Mouse (Mus musculus): ENCODE measurements around the gene Hist1h2ae.
"Not testable (repeated sequence)": the region's sequence is repeated elsewhere in the genome, so short reads cannot be mapped to it uniquely, and the experiment has no call there.

Hist1h2ae gene

DNA sequence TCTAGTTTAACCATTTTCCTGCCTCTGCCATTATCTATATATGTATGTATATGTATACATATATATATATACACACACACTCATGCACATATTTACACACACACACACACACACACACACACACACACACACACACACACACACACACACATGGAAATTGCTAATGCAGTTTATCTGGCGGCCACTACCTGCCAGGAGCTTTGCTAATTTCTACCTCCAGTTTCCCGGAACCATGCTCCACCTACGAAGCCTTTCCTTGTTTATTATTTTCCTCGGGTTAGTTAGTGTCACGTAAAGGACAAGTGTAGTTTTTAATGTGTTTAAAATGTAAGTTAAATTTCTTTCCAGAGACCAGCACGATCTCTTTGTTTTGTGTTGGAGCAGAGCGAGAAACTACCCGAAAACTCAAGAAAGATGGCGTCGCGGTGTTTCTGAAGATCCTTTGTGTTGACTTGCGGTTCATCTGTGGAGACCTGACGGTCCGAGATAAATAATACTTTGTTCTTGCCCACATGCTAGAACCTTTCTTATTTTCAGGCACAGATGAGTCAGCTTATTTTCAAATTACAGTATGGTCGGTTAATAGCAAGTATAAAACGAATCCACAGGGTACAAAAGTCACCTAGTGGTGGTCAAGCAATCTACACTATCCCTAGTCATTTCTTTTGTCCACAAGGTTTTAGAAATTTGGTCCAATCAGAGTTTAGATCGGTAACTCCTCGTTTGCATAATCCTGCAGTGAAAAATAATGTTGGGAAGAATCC, 8.1 kb downstream of the Hist1h2ae start:
- DNase-seq (ENCODE audit: low read depth, low spot score), result peak; percentile 85

DNA sequence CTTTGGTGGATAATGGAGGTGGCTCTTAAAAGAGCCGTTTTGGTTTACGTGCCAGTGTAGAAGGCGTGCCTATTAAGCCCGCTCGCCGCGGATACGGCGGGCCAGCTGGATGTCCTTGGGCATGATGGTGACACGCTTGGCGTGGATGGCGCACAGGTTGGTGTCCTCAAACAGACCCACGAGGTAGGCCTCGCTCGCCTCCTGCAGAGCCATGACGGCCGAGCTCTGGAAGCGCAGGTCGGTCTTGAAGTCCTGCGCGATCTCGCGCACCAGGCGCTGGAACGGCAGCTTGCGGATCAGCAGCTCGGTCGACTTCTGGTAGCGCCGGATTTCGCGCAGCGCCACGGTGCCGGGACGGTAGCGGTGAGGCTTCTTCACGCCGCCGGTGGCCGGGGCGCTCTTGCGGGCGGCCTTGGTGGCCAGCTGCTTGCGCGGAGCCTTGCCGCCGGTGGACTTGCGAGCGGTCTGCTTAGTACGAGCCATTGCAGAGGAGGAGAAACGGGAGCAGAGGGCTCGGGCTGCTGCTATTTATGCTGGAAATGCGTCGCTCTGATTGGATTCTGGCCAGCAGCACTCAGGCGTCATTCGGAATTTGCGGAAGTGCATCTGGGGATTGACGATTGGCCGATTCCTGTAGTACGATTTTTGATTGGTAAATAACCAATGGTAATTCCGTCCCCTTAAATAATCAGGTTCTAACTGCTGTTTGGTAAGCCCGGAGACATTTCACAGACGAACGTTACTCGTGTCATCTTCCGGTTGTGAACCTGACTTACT, 8.9 kb downstream of the Hist1h2ae start, which contains the start of gene Hist1h3e:
TSS of gene Hist1h3e (minus strand) at position 487 of the 777 bp plus-strand sequence.
- peak; percentile 98 for DNase-seq (ENCODE audit: low read depth, low spot score)

DNA sequence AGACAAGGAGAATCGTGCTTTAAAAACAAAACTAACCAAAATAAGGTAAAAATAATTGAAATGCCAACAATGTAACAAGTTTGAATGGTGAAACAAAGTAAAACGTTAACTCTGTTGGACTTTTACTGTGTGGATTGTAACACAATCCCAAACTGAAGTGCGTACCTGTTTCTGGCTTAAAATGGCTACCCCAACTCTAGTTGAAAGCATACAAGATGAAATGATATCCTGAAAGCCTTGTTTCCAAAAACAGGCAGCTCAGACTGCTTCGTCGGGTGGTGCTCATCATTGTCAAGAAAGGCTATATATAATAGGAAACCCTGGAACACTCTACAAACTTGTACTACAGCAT, 9.5 kb downstream of the Hist1h2ae start:
- not testable (repeated sequence) for DNase-seq (ENCODE audit: low read depth, low spot score)

GRCm38 (mm10) chr13:23560699-23561098, 10.3 kb downstream of the Hist1h2ae start:
- not testable (repeated sequence) for DNase-seq (ENCODE audit: low read depth, low spot score)

- peak; percentile 8 for DNase-seq (ENCODE audit: low read depth, low spot score)
Measured at GRCm38 (mm10) chr13:23556906-23557305, 14.1 kb downstream of the Hist1h2ae start.

DNA sequence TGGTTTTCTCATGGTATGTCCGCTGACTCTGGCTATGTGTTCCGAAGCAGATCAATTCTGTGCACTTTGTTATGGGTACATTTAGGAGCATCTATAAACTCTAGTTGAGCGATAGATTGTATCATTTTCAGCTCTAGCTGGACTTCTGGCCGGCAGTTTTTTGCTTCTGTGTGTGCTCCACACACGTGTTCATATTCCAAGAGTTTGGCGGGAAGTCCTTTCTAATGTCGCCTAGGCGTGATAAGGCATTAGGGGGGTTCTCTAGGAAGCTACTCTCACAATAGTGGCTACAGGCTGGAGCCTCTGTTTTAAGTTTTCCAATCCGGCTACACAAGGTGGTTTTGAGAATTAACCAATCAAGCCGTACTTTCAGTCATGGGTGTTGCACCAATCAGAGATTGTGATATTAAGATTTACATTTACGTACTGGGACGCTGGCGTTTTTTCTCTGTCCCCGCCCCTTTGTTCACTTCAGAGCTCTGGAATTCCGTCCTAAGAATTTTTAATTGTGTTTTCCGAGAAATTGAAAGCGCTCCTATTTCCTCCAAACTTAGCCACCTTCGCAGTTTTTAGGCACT, 15.1 kb downstream of the Hist1h2ae start:
- DNase-seq (ENCODE audit: low read depth, low spot score), result peak; percentile 90

GRCm38 (mm10) chr13:23554925-23555838, 15.8 kb downstream of the Hist1h2ae start:
- peak; percentile 95 for DNase-seq (ENCODE audit: low read depth, low spot score)

GRCm38 (mm10) chr13:23554393-23554792, 16.6 kb downstream of the Hist1h2ae start:
- DNase-seq (ENCODE audit: low read depth, low spot score), result no peak

DNA sequence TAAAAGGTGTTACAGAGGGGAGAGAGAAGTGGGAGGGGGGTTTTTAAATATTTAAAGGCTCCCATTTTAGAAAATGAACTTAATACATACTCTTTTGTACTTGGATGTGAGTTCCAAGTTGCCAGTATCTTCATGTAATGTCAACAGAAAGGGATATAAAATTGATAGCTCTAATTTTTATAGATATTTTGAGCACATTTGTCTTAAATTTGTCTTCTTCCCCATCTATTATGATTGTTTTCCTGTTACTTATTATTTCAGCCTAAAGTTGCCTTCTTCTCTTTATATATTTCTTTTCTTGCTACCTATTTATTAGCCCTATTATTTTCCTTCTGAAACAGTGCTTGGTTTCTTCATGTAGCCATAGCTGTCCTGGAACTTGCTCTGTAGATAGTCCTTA, 18.1 kb downstream of the Hist1h2ae start, which contains the start of gene Hist1h1d:
TSS of gene Hist1h1d (plus strand) at position 301 of the 400 bp plus-strand sequence.
- DNase-seq (ENCODE audit: low read depth, low spot score), result no peak

- peak; percentile 54 for DNase-seq (ENCODE audit: low read depth, low spot score)
Measured at GRCm38 (mm10) chr13:23551931-23552914, 18.8 kb downstream of the Hist1h2ae start.

GRCm38 (mm10) chr13:23551146-23551834, 19.7 kb downstream of the Hist1h2ae start, which contains the start of gene Hist1h4f:
Gene Hist1h4f, minus strand, starts transcription at chr13:23551648.
- DNase-seq (ENCODE audit: low read depth, low spot score), result peak; percentile 95

DNA sequence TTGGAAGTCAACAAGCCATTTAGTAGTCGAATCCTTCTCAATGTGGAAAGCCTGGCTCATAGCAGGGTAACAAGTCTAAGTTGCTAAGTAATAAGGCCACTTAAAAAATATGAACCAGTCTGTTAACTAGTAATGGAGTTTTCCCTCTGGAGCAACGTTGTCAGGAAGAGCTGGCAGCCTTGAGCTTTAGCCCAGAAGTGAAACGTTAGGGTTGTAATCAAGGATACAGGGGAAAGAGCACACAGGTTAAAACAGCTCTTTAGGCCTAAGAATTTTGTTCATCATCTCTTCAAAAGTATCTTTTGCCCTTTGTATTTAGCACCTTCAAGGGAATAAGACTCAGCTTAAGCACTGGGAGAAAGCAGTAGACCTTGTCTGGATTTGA, 20.3 kb downstream of the Hist1h2ae start:
- DNase-seq (ENCODE audit: low read depth, low spot score), result no peak

GRCm38 (mm10) chr13:23546694-23547093, 24.3 kb downstream of the Hist1h2ae start:
- DNase-seq (ENCODE audit: low read depth, low spot score), result peak; percentile 10

- peak; percentile 51 for DNase-seq (ENCODE audit: low read depth, low spot score)
Measured at GRCm38 (mm10) chr13:23544787-23545120, 26.3 kb downstream of the Hist1h2ae start.

- DNase-seq (ENCODE audit: low read depth, low spot score), result peak; percentile 95
Measured at GRCm38 (mm10) chr13:23543965-23544786, 26.8 kb downstream of the Hist1h2ae start, which contains the start of gene Hist1h3f. Gene Hist1h3f, plus strand, starts transcription at chr13:23544052.

DNA sequence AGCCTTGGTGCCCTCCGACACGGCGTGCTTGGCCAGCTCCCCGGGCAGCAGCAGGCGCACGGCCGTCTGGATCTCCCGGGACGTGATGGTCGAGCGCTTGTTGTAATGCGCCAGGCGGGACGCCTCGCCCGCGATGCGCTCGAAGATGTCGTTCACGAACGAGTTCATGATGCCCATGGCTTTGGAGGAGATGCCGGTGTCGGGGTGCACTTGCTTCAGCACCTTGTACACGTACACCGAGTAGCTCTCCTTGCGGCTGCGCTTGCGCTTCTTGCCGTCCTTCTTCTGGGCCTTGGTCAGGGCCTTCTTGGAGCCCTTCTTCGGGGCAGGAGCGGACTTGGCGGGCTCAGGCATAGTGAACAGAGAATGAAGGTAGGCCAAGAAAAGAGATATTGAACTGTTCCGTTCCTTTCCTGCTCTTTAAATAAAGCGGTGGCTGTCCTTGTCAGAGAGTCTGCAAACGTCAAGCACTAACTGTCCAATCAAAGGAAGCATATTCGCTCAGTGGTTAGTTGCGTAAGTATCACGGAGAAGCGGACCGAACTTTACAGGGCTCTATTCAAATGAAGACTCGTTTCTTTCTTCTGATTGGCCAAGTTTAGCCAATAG, 27.9 kb downstream of the Hist1h2ae start, which contains the start of gene Hist1h2bh:
TSS of gene Hist1h2bh (minus strand) at position 394 of the 609 bp plus-strand sequence.
- DNase-seq (ENCODE audit: low read depth, low spot score), result peak; percentile 95

- DNase-seq (ENCODE audit: low read depth, low spot score), result peak; percentile 63
Measured at GRCm38 (mm10) chr13:23542225-23542980, 28.6 kb downstream of the Hist1h2ae start.

Measured in A20 (cell line).